Mouse (Mus musculus): ENCODE results near the gene 4930550C14Rik. TPM values are rescaled to one million over a fixed set of nuclear protein-coding genes. Genes with fewer than 3 reads are reported as not detected.

Gene 4930550C14Rik
- total RNA-seq (2023): not detected

DNA sequence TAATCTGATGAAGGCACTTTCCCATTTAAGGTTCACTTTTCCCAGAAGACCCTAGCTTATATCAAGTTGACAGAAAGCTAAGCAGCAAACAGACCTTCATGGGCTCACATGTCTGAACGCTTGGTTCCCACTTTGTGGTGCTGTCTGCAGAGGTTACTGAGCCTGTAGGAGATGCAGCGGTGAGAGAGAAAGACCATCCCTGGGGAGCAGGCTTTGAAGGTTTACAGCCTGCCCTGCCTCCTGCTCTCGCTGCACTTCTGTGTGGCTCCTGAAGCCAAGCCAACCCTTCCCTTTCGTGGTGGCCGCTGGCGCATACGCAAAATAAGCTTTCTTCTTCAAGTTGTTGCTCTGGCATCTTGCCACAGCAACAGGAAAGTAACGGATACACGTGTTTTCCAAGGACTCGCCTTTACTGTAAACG is at the start of gene 4930550C14Rik:
Gene 4930550C14Rik, plus strand, starts transcription at position 35 of the 421 bp plus-strand sequence.

DNA sequence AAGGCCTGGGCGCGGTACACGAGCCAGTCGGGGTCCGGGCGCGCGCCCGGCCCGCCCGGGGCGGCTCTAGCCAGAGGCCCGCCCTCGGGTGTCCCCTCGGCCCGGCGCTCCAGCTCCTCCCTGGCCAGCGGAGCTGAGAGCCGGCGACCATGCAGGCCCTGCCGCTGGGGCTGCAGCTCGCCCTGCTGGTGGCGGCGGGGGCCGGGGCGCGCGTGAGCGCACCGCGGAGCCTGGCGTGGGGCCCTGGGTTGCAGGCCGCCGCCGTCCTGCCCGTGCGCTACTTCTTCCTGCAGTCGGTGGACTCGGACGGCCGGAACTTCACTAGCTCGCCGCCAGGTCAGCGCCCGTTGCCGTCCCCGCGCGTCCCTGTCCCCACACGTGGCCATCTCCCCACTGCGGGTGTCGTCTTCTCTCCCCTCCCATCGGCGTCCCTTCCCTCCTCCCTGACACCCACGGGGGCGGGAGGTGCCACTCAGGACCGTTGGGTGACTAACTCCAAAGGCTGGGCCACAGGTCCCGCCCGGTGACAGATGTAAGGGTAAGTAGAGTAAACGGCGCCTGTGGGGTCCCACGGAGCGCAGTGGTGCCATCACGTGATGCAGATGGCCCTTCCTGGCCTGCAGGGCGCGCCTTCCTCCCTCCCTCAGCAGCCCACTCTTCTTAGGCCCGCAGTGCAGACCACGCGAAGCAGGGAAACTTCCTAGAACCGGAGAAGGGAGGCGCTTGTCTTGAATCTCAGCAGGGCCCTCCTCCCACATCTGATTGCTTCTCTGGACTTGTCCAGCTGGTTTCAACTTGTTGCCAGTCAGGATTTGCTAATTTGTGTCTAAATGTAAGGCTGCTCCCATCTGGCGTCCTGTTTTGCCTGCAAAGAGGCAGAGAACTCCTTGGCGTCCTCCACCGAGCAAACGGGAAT is 17.9 kb upstream of the 4930550C14Rik start, which contains the start of gene Kdelc2:
Gene Kdelc2, plus strand, starts transcription at position 75 of the 916 bp plus-strand sequence.

Other genes starting within 250 kb of the 4930550C14Rik start
- gene Ddx10, start 154.3 kb upstream of the 4930550C14Rik start, total RNA-seq (2023): 10 to 100 TPM; 38.1 to 38.8 TPM
- not detected for gene Exph5, start 100.7 kb upstream of the 4930550C14Rik start, total RNA-seq (2023)
- gene Kdelc2, start 18.3 kb upstream of the 4930550C14Rik start, total RNA-seq (2023): under 1 TPM; 0.36 to 0.38 TPM
- 10 to 100 TPM; 60.1 to 67.8 TPM for gene Atm, start 134.4 kb downstream of the 4930550C14Rik start, total RNA-seq (2023)
- gene Npat, start 134.7 kb downstream of the 4930550C14Rik start, total RNA-seq (2023): 10 to 100 TPM; 19.5 to 20.6 TPM
- 10 to 100 TPM; 24.1 to 26.6 TPM for gene Acat1, start 208.1 kb downstream of the 4930550C14Rik start, total RNA-seq (2023)